Mouse (Mus musculus) left cerebral cortex, adult 2 months (tissue): ENCODE measurements at regions not wholly inside any gene's neighbourhood (a gene's known extent, or its start where the extent isn't known, plus 50 kb on each side); places are given as distances from the start of the nearest gene placed in this dataset.

Experiments
- DNase-seq, 2 experiments: peaks; one replicate each; pipeline ENCODE4 v3.0.0; 2021 to 2022; ENCODE audit warnings: low spot score in 2 of 2, mixed read lengths in 1 of 2; ENCODE audit errors: extremely low spot score in 1 of 2
- H3K27ac ChIP-seq: fragments of 200-600 bp; 2 replicates; pipeline ENCODE4 v1.8.1; 2022
- H3K4me3 ChIP-seq: fragments of 200-600 bp; 2 replicates; pipeline ENCODE4 v1.8.1; 2022
- CTCF ChIP-seq: fragments of 200-600 bp; IDR thresholded peaks from 2 replicates; pipeline ENCODE4 v1.8.1; 2022; ENCODE audit warnings: antibody characterized with exemption, mild to moderate bottlenecking, moderate library complexity
- intact Hi-C: fragments of 180-260 bp; cut with DNase I; formaldehyde crosslinking; loops from one replicate; pipeline ENCODE4 v1.15.1; 2025

DNA sequence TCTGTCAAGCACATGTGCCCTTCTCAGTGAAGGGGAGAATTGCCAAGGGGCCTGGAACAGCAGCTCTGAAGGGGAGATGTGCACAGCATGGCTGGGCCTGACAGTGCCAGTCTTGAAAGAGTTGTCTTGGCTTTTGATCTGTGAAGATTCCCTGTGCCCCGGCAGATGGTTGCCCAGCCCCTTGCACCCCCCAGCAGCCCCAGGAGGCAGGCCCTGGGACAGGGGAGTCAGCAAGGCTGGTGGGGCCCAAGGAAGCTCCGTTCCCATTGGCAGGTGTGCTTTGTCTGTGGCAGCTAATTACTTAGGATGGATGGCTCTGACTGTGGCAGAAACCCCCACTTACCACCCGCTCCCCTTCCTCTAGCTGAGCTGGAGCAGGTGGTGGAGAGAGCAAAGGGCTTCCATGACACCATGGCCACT lies 58.6 kb downstream of the Tspan17 start:
- H3K27ac ChIP-seq: no peak overlapping the region
- no peak for TF ChIP-seq CTCF

DNA sequence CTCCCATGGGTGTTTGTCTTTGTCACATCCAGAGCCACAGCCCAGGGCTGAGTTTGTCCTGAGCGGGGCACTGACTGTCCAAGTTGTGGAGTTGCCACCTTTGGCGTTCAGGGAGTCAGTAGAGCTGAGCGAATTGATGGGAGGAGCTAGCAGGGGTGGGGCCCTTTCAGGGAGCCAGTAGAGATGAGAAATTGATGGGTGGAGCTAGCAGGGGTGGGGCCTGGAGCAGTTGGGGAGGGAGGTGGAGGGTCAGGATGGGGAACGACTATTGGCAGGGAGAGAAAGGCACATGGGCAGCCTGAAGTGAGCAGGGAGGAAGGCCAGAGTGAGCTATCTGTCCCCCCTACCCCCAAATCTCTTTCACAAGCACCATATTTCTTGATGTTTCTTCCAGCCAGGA lies 62.0 kb downstream of the Tspan17 start:
- Histone ChIP-seq H3K27ac (no peak overlapping the region), H3K4me3 (no peak overlapping the region)
- intact Hi-C loops: no loop called here
- DNase-seq: no peak
- TF ChIP-seq CTCF: no peak

More for the DNA sequence above, 58.6 kb downstream of the Tspan17 start:
- no peak overlapping the region for H3K4me3 ChIP-seq
- intact Hi-C loops: no loop called here
- DNase-seq: no peak

DNA sequence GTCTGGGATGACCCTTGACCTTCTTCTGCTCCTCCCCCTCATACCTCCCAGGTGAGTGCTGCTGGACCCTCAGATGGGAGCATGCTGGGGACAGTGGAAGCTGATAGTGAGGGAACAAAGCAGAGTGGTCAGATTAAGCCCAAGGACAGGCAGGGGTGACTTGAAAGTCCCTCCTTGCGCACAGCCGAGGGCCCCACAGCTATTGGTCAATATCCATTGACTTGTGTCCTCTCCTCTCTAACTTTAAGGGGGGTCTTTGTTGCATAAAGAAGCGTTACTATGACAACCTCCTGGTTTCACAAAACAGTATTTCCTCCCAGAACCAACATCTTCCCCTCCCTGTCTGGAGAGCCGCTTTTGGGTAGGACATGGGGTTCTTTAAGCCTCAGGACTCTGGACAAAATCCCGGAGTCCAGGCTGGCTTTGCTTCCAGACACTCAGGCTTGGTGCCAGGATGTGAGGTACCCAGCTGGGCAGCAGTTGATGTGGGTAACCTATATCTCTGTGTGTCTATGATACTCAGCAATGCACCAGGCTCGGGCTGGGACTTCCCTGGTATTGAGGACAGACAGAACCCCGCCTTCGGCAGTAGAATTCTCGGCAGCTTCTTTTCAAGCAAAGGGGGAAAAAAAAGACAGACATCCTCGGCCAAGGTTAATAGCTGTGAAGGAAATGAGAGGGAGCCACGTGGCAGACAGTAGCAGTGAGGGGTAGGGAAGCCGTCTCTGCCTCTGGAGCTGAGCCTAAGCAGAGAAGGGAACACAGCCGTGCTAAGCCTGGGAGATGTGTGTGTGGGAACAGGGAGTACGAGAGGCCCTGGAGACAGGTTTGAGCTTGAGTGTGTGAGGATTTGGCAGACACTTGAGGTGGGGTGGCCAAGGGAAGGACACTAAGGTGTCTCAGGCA lies 66.4 kb downstream of the Tspan17 start:
- no peak for DNase-seq
- TF ChIP-seq CTCF: no peak
- Histone ChIP-seq H3K4me3 (no peak overlapping the region), H3K27ac (no peak overlapping the region)
- intact Hi-C loops: no loop called here

DNA sequence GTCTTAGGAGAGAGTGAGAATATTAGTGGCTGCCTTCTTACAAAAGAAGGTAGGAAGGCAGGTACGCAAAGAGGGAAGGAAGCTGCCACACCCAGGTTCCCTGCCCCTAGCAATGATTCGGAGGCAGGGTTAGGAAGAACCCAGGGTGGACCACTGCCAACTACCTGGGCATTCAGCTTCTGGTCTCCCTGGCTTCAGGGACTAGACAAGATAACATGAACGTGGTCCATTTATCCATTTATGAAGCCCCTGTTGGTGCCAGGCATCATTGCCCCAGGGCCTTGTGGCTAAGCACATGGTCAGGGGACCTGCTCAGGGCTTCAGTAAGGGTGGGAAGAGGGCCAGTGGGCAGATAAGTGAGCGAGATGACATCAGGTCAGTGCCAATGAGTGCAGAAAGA lies 73.8 kb downstream of the Tspan17 start:
- Histone ChIP-seq H3K27ac (no peak overlapping the region), H3K4me3 (no peak overlapping the region)
- no peak for TF ChIP-seq CTCF
- no peak for DNase-seq
- intact Hi-C loops: no loop called here

DNA sequence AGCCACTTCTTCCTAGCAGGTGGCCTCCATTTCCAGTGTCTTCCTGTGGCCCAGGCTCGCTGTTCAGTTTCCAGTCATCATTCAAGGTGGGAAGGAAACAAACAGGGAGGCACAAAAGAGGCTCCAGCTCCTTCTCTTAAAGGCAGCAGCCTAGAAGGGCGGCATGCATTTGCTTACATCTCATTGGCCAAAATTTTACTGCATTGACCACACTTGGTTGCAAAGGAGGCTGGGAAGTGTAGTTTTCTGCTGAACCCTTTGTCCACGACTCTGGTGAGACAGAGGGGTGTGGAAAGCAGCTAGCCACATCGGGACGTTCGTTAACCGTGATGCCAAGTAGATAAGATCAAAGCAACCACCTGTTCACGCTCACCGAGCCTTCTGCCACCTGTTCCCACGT lies 74.9 kb downstream of the Tspan17 start:
- no peak for DNase-seq
- no peak for TF ChIP-seq CTCF
- H3K27ac ChIP-seq: no peak overlapping the region
- intact Hi-C loops: no loop called here
- H3K4me3 ChIP-seq: no peak overlapping the region

DNA sequence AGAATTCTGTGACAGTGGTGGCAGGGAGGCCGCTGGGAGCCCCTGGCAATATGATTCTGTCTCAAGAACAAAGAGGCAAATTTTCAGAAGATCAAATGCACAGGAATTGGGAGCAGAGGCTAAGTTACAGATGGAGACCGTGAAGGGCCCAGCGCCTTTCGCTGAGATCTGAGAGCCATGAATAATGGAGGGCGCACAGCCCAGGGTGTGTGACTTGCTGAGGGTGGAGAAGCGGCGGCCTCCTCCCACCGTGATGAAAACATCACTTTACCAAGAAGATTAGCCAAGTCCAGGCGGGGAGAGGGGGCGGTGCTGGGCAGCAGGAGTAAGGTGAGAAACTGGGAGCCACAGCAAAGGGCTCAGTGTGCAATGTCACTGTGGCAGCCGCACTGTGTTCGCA lies 77.2 kb upstream of the Unc5a start:
- intact Hi-C loops: loop anchor here (5.0 kb wide), 1 partner anchor 55 kb away; no protein-coding TSS in a partner anchor
- no peak for DNase-seq
- H3K27ac ChIP-seq: no peak overlapping the region
- TF ChIP-seq CTCF: no peak
- H3K4me3 ChIP-seq: no peak overlapping the region

DNA sequence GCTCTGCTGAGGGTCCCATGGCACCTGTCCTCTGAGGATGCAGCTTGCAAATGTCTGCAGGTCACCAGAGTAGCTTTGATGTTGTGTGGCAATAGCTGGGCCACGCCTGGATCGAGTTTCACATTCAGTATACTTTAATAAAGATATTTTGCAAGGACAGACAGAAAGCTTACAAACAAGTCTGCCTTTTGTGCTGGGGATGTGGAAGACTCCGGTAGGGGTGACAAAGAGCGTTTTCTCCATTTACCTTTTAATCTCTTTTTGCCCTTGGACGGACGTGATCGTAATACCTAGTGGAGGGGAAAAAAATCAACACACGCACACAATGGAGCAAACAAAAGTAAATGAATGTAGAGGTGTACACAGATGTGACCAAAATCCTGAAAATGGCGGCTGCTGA lies 75.3 kb upstream of the Unc5a start:
- DNase-seq: no peak
- no peak overlapping the region for H3K27ac ChIP-seq
- intact Hi-C loops: loop anchor here (5.0 kb wide), 1 partner anchor 57 kb away; no protein-coding TSS in a partner anchor
- H3K4me3 ChIP-seq: no peak overlapping the region
- no peak for TF ChIP-seq CTCF

DNA sequence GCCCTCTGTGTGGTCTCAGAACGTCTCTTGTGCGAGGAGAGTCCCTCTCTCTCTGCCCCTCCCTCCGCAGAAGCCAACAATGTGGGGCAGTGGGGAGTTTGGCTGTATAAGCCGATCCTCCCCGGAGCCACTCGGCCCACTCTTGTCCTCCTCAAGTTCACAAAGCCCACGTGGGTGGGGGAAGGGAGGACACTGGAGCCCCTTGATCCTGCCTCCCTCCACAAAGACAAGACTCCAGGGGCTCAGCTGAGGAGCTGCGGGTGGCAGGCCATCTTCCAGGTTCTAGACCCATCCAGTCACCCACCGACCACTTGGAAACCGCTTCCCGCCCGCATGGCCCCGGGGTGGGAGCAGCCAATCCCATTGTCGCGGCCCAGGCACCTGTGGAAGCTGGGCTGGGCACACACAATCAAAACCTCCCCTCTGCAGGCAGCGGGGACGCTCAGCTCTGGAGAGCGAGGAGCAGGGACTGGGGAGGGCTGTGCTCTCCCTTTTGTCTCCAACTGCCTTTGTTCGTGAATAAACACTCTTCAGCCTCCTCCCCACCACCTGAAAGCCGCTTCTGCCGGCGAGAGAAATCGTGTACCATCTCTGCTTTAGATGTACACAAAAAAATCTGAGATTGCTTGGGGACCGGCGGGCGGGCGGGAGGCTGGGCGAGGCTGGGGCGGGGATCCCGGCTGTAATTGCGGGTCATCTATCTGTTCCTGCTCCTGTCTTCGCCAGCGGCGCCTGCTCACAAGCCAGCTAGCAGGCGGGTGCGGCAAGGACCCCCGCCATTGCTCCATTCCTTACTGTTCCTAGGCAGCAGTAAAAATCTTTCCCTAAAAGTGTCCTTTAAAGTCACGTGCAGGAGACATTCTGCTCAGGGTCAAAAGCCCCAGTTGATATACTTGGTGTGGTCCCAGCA lies 74.7 kb upstream of the Unc5a start:
- Histone ChIP-seq H3K4me3 (peak overlapping the region; percentile 38), H3K27ac (peak overlapping the region; percentile 47; the same call in 1 of the 2 replicates)
- intact Hi-C loops: loop anchor here (5.0 kb wide), 1 partner anchor 57 kb away; no protein-coding TSS in a partner anchor
- no peak for TF ChIP-seq CTCF
- DNase-seq: peak in 1 of 2 experiments; percentile 19

DNA sequence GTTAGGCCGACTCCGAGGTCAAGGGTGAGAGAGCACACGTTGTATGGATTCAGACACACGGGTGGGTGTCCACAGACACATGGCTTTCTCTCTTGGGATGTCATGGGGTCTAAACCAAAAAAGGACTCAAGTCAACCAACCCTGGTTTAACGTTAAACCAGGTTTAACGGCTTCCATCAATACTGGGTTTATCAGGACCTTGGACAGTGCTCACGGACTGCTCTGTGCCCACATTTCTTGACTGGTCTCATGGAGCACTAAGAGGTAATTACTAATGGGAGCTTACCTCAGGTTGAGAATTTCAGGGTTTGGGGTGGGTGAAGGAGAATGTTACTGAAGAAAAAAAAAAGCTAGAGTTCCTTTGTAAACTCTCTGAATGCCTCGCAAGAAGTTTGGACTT lies 72.7 kb upstream of the Unc5a start:
- DNase-seq: no peak
- intact Hi-C loops: no loop called here
- no peak for TF ChIP-seq CTCF
- H3K4me3 ChIP-seq: no peak overlapping the region
- no peak overlapping the region for H3K27ac ChIP-seq

DNA sequence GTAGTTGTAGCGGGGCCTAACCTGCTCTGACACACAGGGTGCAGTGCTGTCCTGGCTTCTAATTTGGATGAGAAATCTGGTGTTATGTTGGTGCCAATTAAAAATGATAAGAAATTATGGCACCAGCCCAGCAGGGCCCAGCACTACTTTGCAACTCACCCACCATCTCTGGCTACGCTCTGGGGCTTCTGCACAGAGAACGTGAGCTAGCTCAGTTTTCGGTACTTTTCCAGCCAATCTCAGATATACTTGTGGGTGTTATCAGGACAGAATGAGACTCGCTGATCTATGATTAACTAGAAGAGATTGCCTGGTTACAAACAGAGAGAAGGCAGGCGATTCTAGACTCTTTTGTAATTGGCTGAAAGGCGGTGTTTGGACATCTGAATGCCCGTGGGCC lies 71.6 kb upstream of the Unc5a start:
- no peak for TF ChIP-seq CTCF
- peak in 1 of 2 experiments; percentile 27 for DNase-seq
- Histone ChIP-seq H3K27ac (peak overlapping the region; percentile 71), H3K4me3 (no peak overlapping the region)
- intact Hi-C loops: loop anchor here (2.0 kb wide), 3 partner anchors 61 to 73 kb away; no protein-coding TSS in a partner anchor

DNA sequence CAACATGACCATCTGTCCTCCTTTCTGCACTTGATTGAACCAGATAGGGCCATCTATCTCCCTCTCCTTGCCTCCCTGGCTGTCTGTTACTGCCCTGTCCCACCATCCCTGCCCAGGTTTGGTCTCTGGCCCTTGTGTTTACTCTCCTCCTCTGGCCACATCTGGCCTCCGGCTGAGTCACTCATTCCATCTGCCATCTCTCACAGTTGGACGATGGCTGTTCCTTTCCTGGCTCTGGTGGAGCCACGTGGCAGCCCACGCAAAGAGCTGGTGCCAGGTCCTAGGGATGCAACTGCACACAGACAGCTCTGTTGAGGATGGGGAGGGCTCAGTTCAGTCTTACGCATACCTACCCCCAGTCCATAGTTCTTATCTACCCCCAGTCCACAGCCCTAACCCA lies 69.9 kb upstream of the Unc5a start:
- DNase-seq: peak; percentile 50 to 83
- TF ChIP-seq CTCF: no peak
- Histone ChIP-seq H3K4me3 (no peak overlapping the region), H3K27ac (peak overlapping the region; percentile 64)
- intact Hi-C loops: loop anchor here (2.0 kb wide), 3 partner anchors 59 to 71 kb away; no protein-coding TSS in a partner anchor

DNA sequence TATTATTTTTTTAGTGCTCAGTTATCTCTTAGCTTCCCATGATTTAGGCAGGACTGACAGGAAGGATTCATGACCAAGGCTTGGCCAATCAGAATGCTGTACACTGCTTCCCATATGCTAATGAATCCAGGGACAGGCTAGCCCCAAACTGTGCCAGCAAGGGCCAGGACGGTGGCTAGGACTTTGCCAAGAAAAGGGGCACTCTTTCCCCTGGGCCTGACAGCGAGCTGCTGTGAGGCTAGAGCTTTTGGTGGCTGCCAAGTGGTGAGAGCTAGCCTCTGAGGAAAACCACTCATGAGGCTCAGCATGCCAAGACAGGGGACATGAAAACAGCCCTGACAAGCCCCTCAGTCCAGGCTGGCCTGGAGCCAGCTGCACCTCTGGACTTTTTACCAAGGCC lies 69.0 kb upstream of the Unc5a start:
- Histone ChIP-seq H3K27ac (peak overlapping the region; percentile 21), H3K4me3 (no peak overlapping the region)
- no peak for DNase-seq
- no peak for TF ChIP-seq CTCF
- intact Hi-C loops: no loop called here
